ENCODE assay signal across 10 mouse cellular contexts in genomic region chr4:109978858-109979340, GRCm38 (mm10). TPM values are rescaled to one million over a fixed set of nuclear protein-coding genes. Genes with fewer than 3 reads are reported as not detected.
DNase-seq lines count a peak whose midpoint lies in the region; ATAC-seq and TF ChIP-seq lines count a peak whose summit lies in the region.
"Had no signal": no experiment of that assay in that cellular context is flagged by ENCODE, and none has a peak within 500 bp of the region (broad histone marks: within the 10 kb centered on the region; RNA-seq: fewer than 3 reads in every experiment).

No protein-coding gene starts in this region.

- peak overlapping the region; percentile 41 for H3K4me3 ChIP-seq in left cerebral cortex, adult 2 months
- peak overlapping the region; percentile 66 for H3K4me3 ChIP-seq in forebrain, embryonic 12.5 days (replicated peaks)
- H3K4me3 ChIP-seq in midbrain, embryonic 13.5 days (replicated peaks) = peak overlapping the region; percentile 45

- peaks cover 53% of the 10 kb centered on the region for H3K4me1 ChIP-seq in forebrain, embryonic 12.5 days
- H3K4me1 ChIP-seq in midbrain, embryonic 13.5 days (replicated peaks) = peaks cover 52% of the 10 kb centered on the region

- TF ChIP-seq CTCF in left cerebral cortex, adult 2 months (IDR thresholded peaks at IDR 0.05) = no peak

- H3K4me2 ChIP-seq in forebrain, embryonic 12.5 days = peak overlapping the region; percentile 67
- H3K4me2 ChIP-seq in midbrain, embryonic 13.5 days (replicated peaks) = peak overlapping the region; percentile 61

- peaks cover 96% of the 10 kb centered on the region for H3K27me3 ChIP-seq in forebrain, embryonic 12.5 days
- H3K27me3 ChIP-seq in midbrain, embryonic 13.5 days = peaks cover 99% of the 10 kb centered on the region

- peak; percentile 52 for DNase-seq in embryo, embryonic 10.5 days (ENCODE audit: low spot score)
- no peak for DNase-seq in embryo, embryonic 10 days (ENCODE audit: low spot score)
- DNase-seq in left cerebral cortex, adult 2 months (ENCODE audit: extremely low spot score in 1 of 2, low spot score in 2 of 2) = no peak
- DNase-seq in left cerebral cortex, adult 8-10 months (ENCODE audit: low spot score in 2 of 2) = no peak
- no peak for DNase-seq in ovary, postnatal 36 days (ENCODE audit: low spot score)
- DNase-seq in left cerebral cortex, postnatal 4 days = no peak
- DNase-seq: adrenal gland, postnatal 36 days; lung, adult 2 months had no signal

- H3K9ac ChIP-seq in forebrain, embryonic 12.5 days = peak overlapping the region; percentile 89
- H3K9ac ChIP-seq in midbrain, embryonic 13.5 days (replicated peaks) = no peak overlapping the region; the same call in 1 of the 2 replicates

- H3K36me3 ChIP-seq in forebrain, embryonic 12.5 days (replicated peaks) = peaks cover 14% of the 10 kb centered on the region
- no peaks in the 10 kb centered on the region for H3K36me3 ChIP-seq in midbrain, embryonic 13.5 days

- no peak for ATAC-seq in forebrain, embryonic 12.5 days (ENCODE audit: low FRiP score)
- no peak for ATAC-seq in midbrain, embryonic 13.5 days

- WGBS in forebrain, embryonic 12.5 days = under 1% methylated on average over 9 of the region's 9 CpGs
- WGBS in midbrain, embryonic 13.5 days = 4% methylated on average over 9 of the region's 9 CpGs

- intact Hi-C loops in left cerebral cortex, adult 2 months (cut with DNase I) = no loop called here
- intact Hi-C loops in left cerebral cortex, postnatal 4 days (cut with DNase I) = no loop called here

- H3K27ac ChIP-seq in left cerebral cortex, adult 2 months = no peak overlapping the region
- peak overlapping the region; percentile 91 for H3K27ac ChIP-seq in forebrain, embryonic 12.5 days
- H3K27ac ChIP-seq in midbrain, embryonic 13.5 days = peak overlapping the region; percentile 68; the same call in 1 of the 2 replicates

- H3K9me3 ChIP-seq in forebrain, embryonic 12.5 days = no peaks in the 10 kb centered on the region
- H3K9me3 ChIP-seq in midbrain, embryonic 13.5 days = no peaks in the 10 kb centered on the region

RNA-seq across cellular contexts. Expression of gene Dmrta2, which starts 1.0 kb away (rescaled TPM):
- total RNA-seq in left cerebral cortex, adult 2 months (2021) = 1 to 10 TPM; 2.2 to 2.6 TPM
- 1 to 10 TPM; 1.5 to 3.1 (median 2.1) TPM for total RNA-seq in left cerebral cortex, adult 8-10 months (2022)
- polyA plus RNA-seq in forebrain, embryonic 12.5 days (2016; fragmentation: Nextera tagmentation; extraction: Ambion mirVana) = 8.5 and 9.7 TPM in 2 replicates
- 1.2 and 2.0 TPM in 2 replicates for polyA plus RNA-seq in midbrain, embryonic 13.5 days (2015; fragmentation: Nextera tagmentation; extraction: Ambion mirVana)
- total RNA-seq in left cerebral cortex, postnatal 4 days (2021) = 1 to 10 TPM; 3.2 to 4.7 TPM
